Mouse (Mus musculus) 3134 (cell line): ENCODE data around the gene Tnfaip8l2.
A peak's percentile ranks its signal among the peaks of the same experiment; 100 is the strongest.
"Not testable (repeated sequence)": the region's sequence is repeated elsewhere in the genome, so short reads cannot be mapped to it uniquely, and the experiment has no call there.

ENCODE experiments used
- DNase-seq: peaks from one replicate; pipeline ENCODE4 v3.0.0-alpha.2; 2011; ENCODE audit warnings: low spot score; ENCODE audit not compliant: insufficient read length; ENCODE audit errors: extremely low read depth

Tnfaip8l2 gene

GRCm38 (mm10) chr3:95161041-95161551, 18.9 kb upstream of the Tnfaip8l2 start:
- no peak for DNase-seq

GRCm38 (mm10) chr3:95159987-95160963, 18.1 kb upstream of the Tnfaip8l2 start, which contains the start of gene Sema6c:
Gene Sema6c (plus strand): TSS chr3:95160457.
- peak; percentile 84 for DNase-seq

GRCm38 (mm10) chr3:95159511-95159986, 17.4 kb upstream of the Tnfaip8l2 start:
- no peak for DNase-seq

- no peak for DNase-seq
These were observed 11.7 kb upstream of the Tnfaip8l2 start for GRCm38 (mm10) chr3:95153874-95154273.

- DNase-seq = no peak
These were observed 5.8 kb upstream of the Tnfaip8l2 start for GRCm38 (mm10) chr3:95147924-95148323.

GRCm38 (mm10) chr3:95142617-95143011, 454 bp upstream of the Tnfaip8l2 start:
- peak; percentile 45 for DNase-seq

- DNase-seq = no peak
These were observed 686 bp downstream of the Tnfaip8l2 start for GRCm38 (mm10) chr3:95141474-95141873.

GRCm38 (mm10) chr3:95140795-95141194, 1.4 kb downstream of the Tnfaip8l2 start:
- no peak for DNase-seq

GRCm38 (mm10) chr3:95140289-95140595, 1.9 kb downstream of the Tnfaip8l2 start:
- no peak for DNase-seq

- DNase-seq = no peak
These were observed 2.4 kb downstream of the Tnfaip8l2 start for GRCm38 (mm10) chr3:95139586-95140288.

GRCm38 (mm10) chr3:95136336-95136735, 5.8 kb downstream of the Tnfaip8l2 start:
- no peak for DNase-seq

- DNase-seq = no peak
These were observed 6.6 kb downstream of the Tnfaip8l2 start for GRCm38 (mm10) chr3:95135433-95136052.

- peak; percentile 41 for DNase-seq
These were observed 7.1 kb downstream of the Tnfaip8l2 start for GRCm38 (mm10) chr3:95135023-95135422.

GRCm38 (mm10) chr3:95134133-95134532, 8.0 kb downstream of the Tnfaip8l2 start:
- DNase-seq = not testable (repeated sequence)

- DNase-seq = peak; percentile 92
These were observed 8.5 kb downstream of the Tnfaip8l2 start, which contains the start of the genes Scnm1 and Lysmd1 for GRCm38 (mm10) chr3:95133680-95134101. Gene Scnm1 (minus strand): TSS chr3:95134011. Gene Lysmd1 (plus strand): TSS chr3:95134088.

GRCm38 (mm10) chr3:95133176-95133575, 9.0 kb downstream of the Tnfaip8l2 start:
- DNase-seq = no peak

- DNase-seq = not testable (repeated sequence)
These were observed 9.8 kb downstream of the Tnfaip8l2 start for GRCm38 (mm10) chr3:95132389-95132788.

- DNase-seq = no peak
These were observed 12.1 kb downstream of the Tnfaip8l2 start for GRCm38 (mm10) chr3:95130081-95130480.

- no peak for DNase-seq
These were observed 12.9 kb downstream of the Tnfaip8l2 start for GRCm38 (mm10) chr3:95129226-95129651.

GRCm38 (mm10) chr3:95124972-95125371, 17.2 kb downstream of the Tnfaip8l2 start:
- no peak for DNase-seq

GRCm38 (mm10) chr3:95124246-95124645, 17.9 kb downstream of the Tnfaip8l2 start, which contains the start of gene Tmod4:
Gene Tmod4 (plus strand): TSS chr3:95124476.
- DNase-seq = no peak
